Mouse (Mus musculus) natural killer cell, adult 2 months (primary cell): ENCODE measurements around the gene Grasp.

ENCODE experiments used
- DNase-seq, 2 experiments: peaks; one replicate each; pipeline ENCODE4 v3.0.0; 2022; ENCODE audit warnings: low spot score in 2 of 2

Grasp gene

DNA sequence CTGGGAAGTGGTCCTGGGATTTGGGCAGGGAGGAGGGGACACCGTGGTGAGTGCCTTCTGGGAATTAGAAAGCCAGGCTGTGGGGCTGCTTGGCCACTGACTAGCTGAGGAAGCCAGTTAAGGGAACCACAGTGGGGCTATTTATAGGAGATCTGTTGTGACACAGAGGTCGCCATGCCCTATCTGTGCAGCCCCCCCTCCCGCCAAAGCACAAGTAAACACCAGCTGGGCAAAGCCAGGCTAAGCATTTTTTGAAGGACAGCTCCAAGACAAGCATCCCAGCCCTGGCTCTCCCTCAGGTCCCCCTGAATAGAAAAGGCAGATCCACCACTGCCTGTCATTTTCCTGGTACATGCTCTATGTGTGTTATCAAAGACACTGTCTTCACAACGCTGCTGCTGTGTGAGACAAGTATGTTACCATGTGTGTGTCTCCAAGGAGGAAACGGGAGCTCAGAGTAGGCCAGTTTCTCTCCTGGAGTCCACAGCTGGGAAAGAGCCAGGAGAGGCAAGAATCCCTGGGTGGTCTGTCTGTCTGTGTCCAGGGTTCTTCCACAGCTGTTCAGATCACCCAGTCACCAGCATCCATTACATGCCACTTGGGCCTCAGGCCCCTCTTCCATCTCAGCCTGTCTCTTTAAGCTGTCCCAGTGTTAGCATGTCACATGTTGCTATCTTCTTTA, 24.2 kb downstream of the Grasp start:
- no peak for DNase-seq

DNA sequence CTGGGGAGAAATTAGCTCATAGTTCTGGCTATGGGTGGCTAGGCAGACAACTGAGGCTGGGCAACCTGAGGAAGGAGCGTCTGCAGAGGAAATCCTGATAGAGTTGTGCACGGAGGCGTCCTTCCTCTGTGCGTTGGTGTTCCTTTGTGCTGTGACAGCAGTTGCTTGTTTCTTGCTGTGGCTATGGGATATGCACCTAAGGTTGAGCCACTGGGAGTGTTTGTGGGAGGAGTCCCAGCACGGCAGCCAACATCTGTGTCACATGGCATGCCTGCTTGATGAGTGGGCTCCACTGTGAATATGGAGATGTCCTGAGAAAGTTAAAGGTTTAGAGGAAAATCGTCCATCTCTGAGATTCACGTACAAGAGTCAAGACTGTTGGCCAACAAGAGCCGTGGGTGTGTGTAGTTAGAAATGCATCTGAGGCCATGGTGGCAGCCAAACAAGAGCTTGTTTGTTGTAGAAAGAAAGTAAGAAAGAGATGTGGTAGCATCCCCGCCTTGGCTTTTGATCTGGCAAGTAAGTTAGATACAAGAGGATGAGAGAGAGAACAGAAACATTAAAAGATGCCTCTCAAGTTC, 26.3 kb downstream of the Grasp start:
- DNase-seq = no peak

DNA sequence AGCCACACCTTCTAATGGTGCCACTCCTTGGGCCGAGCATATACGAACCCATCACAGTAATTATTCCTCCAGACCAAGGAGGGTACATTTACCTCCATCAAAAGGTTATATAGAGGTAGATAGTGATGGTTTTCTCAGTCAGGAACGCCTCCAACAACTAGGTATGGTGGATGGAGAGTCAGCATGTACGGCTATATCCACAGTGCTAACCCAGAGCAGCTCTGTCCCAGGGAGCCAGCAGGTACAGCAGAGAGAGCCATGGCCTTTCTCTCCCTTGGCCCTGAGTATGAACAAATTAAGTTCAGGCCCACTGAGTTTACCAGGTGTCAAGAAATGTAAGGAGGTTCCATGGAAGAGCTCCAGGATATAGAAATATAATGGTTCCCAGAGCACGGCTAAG, 27.9 kb downstream of the Grasp start:
- DNase-seq = no peak

DNA sequence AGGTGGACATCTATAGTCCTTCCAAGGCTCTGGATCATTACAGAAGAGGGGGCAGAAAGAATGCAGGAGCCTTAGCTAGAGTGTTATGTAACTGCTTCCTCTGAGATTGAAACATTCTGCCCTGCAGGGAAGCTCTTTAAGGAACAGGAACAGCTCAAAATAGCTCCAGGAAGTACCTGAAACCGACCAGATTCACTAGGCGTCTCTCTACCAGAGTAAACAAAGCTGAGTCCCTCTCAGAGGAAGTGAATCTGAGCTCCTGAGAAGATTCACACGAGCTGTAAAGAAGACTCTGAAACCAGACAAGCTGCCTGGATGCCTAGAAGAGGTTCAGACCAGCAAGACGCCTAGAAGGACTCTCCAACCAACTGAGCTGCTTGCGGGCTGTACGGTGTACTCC, 28.6 kb downstream of the Grasp start:
- no peak for DNase-seq

DNA sequence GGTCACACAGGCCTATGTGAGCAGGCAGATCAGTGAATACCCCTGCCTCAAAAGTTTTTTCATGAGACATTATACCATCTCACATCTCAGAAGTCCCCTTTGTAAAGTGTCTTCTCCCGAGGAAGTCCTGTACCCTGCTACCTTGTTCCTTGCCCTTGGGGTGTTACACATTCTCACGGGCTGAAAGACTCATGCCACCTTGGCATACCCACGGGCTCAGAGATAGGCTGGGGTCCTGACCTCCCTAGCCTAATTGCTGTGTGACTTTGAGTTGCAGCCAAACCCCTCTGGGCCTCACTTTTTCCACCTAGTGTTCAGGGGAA, 29.5 kb downstream of the Grasp start:
- no peak for DNase-seq

DNA sequence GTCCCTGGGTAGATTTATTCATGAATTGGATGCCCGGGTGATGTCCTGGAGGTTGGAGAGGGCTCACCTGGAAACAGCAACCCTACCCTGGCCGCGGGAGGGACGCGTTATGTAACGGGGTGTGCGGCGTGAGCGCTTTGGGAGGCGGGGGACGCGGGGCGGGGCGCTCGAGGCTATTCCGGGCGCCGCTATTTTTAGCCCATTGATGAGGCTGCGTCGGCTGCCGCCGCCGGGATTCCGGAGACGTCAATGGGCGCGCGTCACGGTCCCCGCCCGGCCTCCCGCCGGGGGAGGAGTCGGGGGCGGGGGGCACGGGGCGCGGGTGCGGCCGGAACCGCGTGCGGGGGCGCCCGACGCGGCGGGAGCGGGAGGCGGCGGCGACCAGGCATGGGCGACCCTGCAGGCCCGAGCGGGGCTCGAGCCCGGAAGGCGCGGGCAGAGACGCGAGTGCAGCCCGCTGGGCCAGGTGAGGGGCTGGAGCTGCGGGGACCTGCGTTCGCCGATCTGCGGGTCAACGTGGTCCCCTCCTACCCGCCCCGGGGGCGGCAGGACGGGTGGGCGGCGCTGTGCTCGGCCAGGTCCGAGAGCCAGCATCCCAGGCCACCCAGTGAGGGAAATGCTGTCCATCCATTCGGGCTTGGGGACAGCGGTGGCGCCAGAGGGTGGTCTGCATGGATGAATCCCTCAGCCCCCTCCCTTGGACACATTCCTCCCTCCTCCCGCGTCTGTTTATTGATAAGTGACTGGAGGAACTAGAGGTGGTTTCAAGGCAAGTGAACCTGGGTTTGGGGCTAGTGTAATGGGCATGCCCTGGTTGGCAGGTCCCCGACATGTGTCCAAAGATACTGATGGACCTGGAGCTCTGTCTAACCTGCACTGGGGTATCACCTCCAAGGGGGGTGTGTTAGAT, 30.2 kb downstream of the Grasp start, which contains the start of gene Nr4a1:
Nr4a1 (plus strand) TSS at position 384 of the 910 bp plus-strand sequence.
- DNase-seq = peak; percentile 71 to 87

DNA sequence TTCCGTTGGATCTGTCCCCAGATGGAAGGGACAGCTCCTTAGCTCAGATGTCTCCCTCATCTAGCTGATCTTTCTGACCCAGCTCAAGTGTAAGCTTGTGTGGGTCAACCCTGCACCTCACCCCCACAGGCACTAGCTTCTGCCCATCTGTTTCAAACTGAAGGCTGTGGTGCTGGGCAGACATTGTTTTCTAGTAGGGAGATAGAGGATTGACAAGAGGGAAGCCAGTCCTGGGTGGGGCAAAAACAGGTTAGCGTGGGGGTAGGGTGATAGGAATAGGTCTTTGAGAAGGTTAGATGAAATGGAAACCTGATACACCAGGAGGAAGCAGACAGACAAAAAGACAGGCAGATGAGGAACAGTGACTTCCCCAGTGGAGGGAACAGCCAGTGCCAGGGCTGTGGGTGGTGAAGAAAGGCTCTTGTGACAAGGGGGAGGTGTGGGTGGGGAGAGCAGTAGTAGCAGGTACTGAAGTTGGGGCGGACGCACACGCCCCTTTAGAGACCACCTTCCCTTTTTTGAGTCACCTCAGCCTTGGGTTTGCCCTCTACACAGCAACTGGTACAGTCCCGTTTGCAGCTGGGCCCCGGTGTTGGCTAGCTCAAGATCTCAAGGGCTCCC, 32.0 kb downstream of the Grasp start:
- peak in 1 of 2 experiments; percentile 39 for DNase-seq

DNA sequence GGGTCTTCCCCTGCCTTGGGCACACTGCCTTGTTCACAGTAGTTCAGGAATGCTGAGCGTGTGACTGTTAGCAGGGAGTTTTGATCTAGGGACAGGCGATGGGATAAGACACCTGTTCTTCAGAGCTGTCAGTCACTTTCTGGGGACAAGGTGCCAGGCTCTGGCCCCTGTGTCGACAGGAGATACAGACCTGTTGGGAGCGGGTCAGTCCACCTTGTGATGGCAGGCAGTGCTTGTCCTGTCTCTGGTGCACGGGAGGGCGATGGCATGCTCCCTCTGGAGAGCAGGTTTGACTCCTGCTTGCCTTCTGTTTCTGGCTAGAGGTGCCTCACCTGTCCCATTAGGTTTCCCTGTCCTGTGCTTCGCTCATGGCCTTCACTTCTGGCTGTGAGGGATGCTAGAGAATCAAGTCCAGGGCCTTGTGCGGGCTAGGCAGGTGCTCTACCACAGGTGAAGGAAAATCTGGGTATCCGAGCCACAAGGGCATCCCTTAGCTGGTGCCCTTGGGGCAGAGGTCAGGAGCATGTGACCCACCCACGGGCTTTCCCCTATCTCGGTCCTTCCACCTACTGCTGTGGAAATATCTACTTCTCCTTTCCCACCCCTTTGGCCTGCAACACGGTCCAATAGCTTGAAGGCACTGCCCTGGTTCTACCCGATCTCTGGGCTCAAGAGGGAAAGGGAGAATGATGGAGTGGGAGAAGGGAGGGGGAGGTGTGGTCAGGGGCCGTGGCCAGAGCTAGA, 32.6 kb downstream of the Grasp start:
- peak in 1 of 2 experiments; percentile 53 for DNase-seq

DNA sequence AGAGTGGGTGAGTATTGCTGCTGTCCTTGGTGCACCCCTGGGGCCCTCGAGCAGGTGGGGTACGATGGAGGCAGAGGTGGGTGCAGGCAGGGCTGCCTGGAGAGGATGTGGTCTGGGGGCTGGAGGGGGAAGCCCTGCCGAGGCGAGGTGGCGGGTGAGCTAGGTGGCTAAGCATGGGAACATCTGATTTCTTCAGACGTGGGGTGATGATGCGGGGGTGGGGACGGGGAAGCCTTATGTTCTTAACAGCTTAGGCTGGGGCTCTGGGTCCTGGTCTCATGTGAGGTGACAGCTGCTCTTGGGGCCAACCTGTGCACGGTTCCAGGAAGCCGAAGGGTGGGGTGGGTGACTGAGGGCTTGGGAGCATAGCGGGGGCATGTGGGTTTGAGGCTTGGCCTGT, 34.4 kb downstream of the Grasp start:
- DNase-seq = peak; percentile 85 to 88

DNA sequence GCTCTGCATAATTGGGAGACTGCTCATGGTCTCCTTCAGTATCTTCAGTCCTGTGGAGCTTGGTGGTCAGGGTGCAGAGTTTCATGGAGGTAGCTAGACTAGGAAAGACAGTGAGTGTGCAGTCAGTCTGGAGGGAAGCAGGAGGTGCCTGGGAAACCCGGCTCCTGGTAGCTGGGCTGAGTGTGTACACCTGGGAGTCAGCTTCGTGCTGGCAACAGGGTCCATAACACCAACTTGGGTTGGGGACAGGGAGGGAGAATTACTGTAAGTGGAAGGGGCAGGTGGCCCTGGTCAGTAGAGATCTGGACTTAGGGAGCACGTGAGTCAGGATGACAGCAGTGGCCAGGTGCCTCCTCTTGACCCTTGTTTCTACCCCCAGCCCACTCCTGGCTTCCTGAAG, 35.9 kb downstream of the Grasp start:
- no peak for DNase-seq

DNA sequence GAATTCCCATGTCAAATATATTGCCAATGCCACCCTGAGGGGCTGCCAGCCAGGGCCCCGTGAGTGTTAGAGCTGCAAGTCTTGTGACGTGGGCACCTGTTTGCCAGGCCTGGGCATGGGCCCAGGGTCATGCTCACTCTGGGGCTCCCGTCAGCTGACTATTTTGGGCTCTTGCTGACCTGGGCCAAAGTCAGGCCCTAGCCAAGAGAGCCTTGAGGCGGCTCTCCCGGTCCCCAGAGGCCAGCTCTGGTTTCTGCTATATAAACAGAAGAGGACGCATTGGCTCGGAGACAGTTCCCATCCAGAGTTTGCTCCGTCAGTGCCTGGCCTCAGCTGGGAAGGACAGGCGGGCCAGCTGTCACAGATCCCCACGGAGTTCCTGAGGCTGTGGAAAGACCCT, 36.4 kb downstream of the Grasp start:
- DNase-seq = no peak

DNA sequence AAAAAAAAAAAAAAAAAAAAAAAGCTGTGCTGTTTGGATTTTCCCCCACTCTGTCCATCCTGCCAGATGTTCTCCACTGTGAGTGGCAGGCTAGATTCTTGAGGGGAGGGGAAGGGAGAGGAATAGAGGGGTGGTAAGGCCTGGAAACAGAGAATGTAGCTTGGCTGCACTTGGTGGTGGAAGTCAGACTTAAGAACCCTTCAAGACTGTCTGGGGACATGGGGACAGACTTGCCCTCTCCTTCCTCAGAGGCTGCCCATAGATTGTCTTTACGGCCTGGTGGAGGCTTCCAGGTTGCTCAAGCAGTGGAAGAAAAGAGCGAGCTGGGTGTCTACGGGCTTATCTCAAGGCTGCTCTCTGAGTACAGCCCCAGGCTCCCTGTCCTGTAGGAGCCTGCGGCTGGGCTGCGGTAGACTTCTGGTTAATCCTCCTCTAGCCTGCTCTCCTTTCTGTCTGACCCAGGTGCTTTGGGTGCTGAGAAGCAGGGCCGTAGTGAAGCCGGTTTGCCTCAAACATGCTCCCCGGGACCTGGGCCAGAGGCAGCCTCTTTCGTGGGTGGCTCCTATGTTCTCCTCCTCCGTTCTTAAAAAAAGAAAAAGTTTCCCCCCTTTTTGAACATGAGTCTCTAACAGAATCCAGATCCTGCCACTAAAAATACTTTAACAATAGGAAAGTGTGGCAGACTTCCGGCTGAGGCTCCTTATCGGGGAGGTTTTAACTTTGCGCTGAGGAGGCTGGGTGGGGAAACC, 37.1 kb downstream of the Grasp start:
- DNase-seq = no peak

DNA sequence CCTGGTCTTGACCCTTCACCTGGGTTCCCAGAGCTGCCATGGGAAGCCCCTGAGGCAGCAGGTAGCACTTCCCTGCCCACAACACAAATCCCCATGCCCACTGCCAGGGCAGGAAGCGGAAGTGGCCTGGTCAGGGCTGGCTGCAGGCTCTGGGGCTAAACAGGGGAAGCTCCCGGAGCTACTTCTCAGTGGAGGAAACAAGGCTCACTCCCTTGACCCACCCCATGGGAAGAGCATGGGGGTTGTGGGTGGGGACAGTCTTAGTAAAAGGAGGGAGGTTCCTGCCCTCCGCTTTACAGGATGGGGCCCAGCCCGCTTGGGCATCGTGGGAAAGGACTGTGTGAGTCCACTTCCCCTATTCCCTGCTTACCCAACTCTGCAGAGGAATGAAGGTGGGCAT, 38.5 kb downstream of the Grasp start:
- peak in 1 of 2 experiments; percentile 32 for DNase-seq

DNA sequence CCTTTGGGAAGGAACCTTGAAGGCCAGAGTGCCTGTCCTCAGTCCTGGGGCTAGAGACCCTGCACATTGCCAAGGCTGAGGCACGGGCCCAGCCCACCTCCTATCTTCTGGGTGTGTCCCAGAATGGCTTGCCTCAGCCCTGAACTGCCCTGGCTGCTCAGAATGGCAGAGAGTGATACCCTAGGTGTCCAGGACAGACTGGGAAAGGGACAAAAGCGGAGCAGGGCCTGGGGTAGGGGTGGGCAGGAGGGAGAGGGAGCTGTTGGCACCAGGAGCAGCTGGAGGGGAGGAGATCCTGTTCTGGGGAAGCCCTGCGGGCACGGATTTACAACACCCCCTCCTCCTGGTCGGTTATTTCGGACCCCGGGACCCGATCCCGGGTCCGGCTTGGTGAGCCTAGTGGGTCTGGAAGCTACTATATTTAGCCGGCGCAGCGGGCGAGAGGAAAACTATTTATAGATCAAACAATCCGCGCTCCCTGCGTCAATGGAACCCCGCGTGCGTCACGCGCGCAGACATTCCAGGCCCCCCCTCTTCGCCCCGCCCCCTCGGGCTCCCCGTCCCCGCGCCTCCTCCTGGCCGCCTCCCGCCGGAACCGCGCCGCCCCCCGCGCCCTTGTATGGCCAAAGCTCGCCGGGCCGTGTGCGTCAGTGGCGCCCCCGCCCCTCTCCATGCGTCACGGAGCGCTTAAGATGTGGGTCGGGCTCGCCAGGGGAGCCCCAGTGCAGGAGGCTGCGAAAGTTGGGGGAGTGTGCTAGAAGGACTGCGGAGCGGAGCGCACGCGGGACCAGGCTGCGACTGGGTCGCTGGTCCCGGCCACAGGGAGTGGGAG, 42.4 kb downstream of the Grasp start:
- peak; percentile 96 to 97 for DNase-seq

DNA sequence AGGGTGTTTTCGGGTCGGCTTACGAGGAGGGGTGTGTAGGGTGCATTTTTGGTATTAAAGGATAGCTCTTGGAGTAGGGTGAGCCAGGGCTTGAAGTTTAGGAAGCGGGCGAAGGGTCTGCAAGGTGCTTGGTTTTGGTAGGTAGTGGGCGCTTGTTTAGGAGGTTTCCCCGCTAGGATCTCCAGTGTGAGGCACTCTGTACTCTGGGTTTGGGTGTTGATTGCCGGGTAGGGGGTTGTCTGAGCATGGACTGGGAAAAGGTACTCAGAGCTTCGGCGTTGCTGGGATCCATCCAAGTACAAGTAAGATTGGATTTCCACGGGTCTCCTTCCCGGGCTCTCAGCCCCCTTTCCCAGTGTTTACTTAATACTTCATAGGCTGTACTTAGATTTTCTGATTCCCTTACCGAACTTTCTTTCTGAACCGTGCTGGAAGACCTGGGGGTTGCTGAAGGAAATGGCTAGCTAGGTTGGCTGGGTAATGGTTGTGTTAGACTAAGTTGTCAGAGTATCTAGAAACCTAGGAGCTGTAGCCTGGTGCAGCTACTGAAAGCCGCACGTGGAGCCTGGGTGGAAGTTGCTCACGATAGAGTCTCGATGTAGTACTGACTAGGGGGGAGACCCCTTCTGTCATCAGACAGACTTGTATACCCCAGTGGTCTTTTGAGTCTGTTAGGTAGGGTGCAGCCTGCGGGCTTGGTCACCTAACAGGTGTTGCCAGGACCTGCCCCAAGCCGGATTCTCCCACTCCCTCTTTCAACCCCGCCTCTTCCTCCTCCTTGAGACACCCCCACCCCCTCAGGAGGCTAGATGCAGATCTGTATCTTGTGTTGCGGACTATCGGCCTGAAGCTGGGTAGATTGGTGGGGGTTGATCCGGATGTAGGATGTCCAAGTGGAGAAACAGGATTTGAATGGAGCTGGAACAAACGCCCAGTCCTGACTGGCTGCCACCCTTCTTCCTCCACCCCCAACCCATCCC, 43.4 kb downstream of the Grasp start:
- no peak for DNase-seq

DNA sequence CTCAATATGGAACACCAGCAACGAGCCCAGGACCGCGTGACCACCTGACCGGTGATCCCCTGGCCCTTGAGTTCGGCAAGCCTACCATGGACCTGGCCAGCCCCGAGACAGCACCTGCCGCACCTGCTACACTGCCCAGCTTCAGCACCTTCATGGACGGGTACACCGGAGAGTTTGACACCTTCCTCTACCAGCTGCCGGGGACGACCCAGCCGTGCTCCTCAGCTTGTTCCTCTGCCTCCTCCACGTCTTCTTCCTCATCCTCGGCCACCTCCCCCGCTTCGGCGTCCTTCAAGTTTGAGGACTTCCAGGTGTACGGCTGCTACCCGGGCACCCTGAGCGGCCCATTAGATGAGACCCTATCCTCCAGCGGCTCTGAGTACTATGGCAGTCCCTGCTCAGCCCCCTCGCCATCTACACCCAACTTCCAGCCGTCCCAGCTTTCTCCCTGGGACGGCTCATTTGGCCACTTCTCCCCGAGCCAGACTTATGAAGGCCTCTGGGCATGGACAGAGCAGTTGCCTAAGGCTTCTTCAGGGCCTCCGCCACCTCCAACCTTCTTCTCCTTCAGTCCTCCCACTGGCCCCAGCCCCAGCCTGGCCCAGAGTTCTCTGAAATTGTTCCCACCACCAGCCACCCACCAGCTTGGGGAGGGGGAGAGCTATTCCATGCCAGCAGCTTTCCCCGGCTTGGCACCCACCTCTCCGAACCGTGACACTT, 46.3 kb downstream of the Grasp start:
- no peak for DNase-seq

DNA sequence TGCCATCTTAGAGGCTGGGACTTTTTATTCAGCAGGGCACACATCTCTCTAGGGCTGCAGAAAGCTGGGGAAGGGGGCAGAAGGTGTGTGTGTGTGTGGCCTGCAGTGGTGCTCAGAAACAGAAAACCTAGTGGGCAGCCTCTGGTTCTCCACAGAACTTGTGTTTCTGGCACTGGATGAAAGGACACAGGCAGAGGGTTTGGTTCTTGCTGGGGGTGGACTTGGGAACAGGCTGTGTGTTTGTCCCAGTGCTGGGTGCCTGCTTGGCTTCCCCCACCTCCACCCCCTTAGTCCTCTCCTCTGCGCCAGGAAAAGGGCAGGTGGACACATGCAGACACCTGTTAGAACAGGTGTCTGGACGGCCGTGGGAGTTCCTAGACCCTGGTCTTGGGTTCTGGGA, 47.1 kb downstream of the Grasp start:
- no peak for DNase-seq

DNA sequence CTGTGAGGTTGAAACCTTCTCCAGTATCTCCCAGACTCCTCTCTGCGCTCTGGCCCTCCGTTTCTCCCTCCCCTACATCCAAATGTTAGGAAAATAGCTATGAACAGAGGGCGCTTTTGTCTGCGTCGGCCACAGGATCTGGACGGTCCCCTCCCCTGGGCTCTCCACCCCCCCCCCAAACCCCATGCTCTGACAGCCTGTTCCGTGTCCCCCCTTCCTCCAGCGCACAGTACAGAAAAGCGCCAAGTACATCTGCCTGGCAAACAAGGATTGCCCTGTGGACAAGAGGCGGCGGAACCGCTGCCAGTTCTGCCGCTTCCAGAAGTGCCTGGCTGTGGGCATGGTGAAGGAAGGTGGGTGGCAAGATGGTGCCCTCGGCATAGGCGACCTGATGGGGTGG, 47.5 kb downstream of the Grasp start:
- DNase-seq = no peak
